Mouse (Mus musculus): ENCODE results near the gene Sox10.

GRCm38 (mm10) chr15:79195492-79195891, 30.5 kb upstream of the Sox10 start:
- no peak for TF ChIP-seq CTCF (IDR thresholded peaks at IDR 0.05; ENCODE audit: control insufficient read depth, insufficient read depth, insufficient replicate concordance, low read depth, low read length)
- no peak for TF ChIP-seq POLR2A (IDR thresholded peaks at IDR 0.05; ENCODE audit: control insufficient read depth, low read depth, low read length)
